Mouse (Mus musculus) forebrain, embryonic 16.5 days (tissue): Measurements from ENCODE around the gene Jam2. TPM values are rescaled to one million over a fixed set of nuclear protein-coding genes. Genes with fewer than 3 reads are reported as not detected.
A peak's percentile ranks its signal among the peaks of the same experiment; 100 is the strongest.

Source experiments
- ATAC-seq: fragments of 200-750 bp; cut with Nextera tagmentation; 2 replicates; pipeline ENCODE4 v1.8.0; 2017; ENCODE audit warnings: mild to moderate bottlenecking, moderate library complexity
- H3K27ac ChIP-seq: fragments of 300-500 bp; sonication (generic); 2 replicates; pipeline ENCODE4 v1.5.1; 2014; ENCODE audit warnings: low read length, control low read depth
- H3K27me3 ChIP-seq: fragments of 300-500 bp; sonication (generic); replicated peaks from 2 replicates; pipeline ENCODE4 v1.6.1; 2014; ENCODE audit warnings: low read length; ENCODE audit not compliant: control insufficient read depth, insufficient read depth
- H3K36me3 ChIP-seq: fragments of 300-500 bp; sonication (generic); 2 replicates; pipeline ENCODE4 v1.6.1; 2014; ENCODE audit not compliant: control insufficient read depth, insufficient read depth
- H3K4me1 ChIP-seq: fragments of 300-500 bp; sonication (generic); replicated peaks from 2 replicates; pipeline ENCODE4 v1.6.1; 2014; ENCODE audit warnings: low read length; ENCODE audit not compliant: control insufficient read depth, insufficient read depth
- H3K4me2 ChIP-seq: fragments of 300-500 bp; sonication (generic); 2 replicates; pipeline ENCODE4 v1.6.1; 2014; ENCODE audit warnings: mild to moderate bottlenecking, low read length, control low read depth
- H3K4me3 ChIP-seq: fragments of 300-500 bp; sonication (generic); replicated peaks from 2 replicates; pipeline ENCODE4 v1.5.1; 2014; ENCODE audit warnings: mild to moderate bottlenecking, low read length, control low read depth
- H3K9ac ChIP-seq: fragments of 300-500 bp; sonication (generic); replicated peaks from 2 replicates; pipeline ENCODE4 v1.6.1; 2014; ENCODE audit warnings: low read depth, low read length, control low read depth
- H3K9me3 ChIP-seq: fragments of 300-500 bp; sonication (generic); 2 replicates; pipeline ENCODE4 v1.6.1; 2016; ENCODE audit warnings: low read length; ENCODE audit not compliant: control insufficient read depth
- WGBS: fragments of 180-500 bp; shearing (Covaris S2); extraction: QIAGEN DNeasy Blood & Tissue Kit; methylation state at CpG from one replicate; pipeline ENCODE4 v1.1.7; 2014; 5-methylcytosine and 5-hydroxymethylcytosine counted together
- polyA plus RNA-seq: library from polyadenylated mRNA; unstranded; fragments of >200 nt; fragmentation: Nextera tagmentation; extraction: Ambion mirVana; gene quantifications from 2 replicates; pipeline ENCODE4 v1.2.1, GENCODE M21; 2015

The Jam2 gene
- polyA plus RNA-seq, 1 experiment from 2014 or later, result 15.8 TPM

GRCm38 (mm10) chr16:84831696-84832095 lies 57.8 kb downstream of the Jam2 start:
- ATAC-seq, result no peak
- H3K27me3 ChIP-seq, result no peaks in the 10 kb centered on the region

GRCm38 (mm10) chr16:84832736-84833135 lies 58.8 kb downstream of the Jam2 start:
- 73% methylated on average over 5 of the region's 5 CpGs for WGBS
- Histone ChIP-seq H3K27ac (no peak overlapping the region), H3K9ac (no peak overlapping the region), H3K36me3 (peaks cover 23% of the 10 kb centered on the region), H3K27me3 (no peaks in the 10 kb centered on the region), H3K4me3 (no peak overlapping the region), H3K4me1 (peaks cover 28% of the 10 kb centered on the region), H3K9me3 (no peaks in the 10 kb centered on the region), H3K4me2 (no peak overlapping the region)
- no peak for ATAC-seq

More at GRCm38 (mm10) chr16:84831696-84832095, 57.8 kb downstream of the Jam2 start:
- no peak overlapping the region for H3K4me3 ChIP-seq
- H3K4me2 ChIP-seq, result no peak overlapping the region
- 83% methylated on average over 5 of the region's 5 CpGs for WGBS
- H3K9me3 ChIP-seq, result no peaks in the 10 kb centered on the region
- H3K27ac ChIP-seq, result no peak overlapping the region
- no peak overlapping the region for H3K9ac ChIP-seq
- H3K36me3 ChIP-seq, result peaks cover 27% of the 10 kb centered on the region
- peaks cover 26% of the 10 kb centered on the region for H3K4me1 ChIP-seq

GRCm38 (mm10) chr16:84834344-84834743 lies 60.4 kb downstream of the Jam2 start:
- Histone ChIP-seq H3K9me3 (no peaks in the 10 kb centered on the region), H3K4me1 (peaks cover 28% of the 10 kb centered on the region), H3K9ac (peak overlapping the region; percentile 84), H3K27me3 (no peaks in the 10 kb centered on the region), H3K36me3 (peaks cover 15% of the 10 kb centered on the region), H3K4me2 (peak overlapping the region; percentile 89), H3K27ac (peak overlapping the region; percentile 90), H3K4me3 (peak overlapping the region; percentile 65)
- ATAC-seq, result no peak
- under 1% methylated on average over 22 of the region's 22 CpGs for WGBS

GRCm38 (mm10) chr16:84834745-84835440 lies 61.0 kb downstream of the Jam2 start, which contains the start of gene Gabpa:
Gabpa (plus strand) TSS chr16:84834925.
- Histone ChIP-seq H3K9ac (peak within 1 kb of the TSS; percentile 84), H3K27ac (peak within 1 kb of the TSS; percentile 90), H3K36me3 (peaks cover 11% of the 10 kb centered on the region), H3K9me3 (no peaks in the 10 kb centered on the region), H3K27me3 (no peaks in the 10 kb centered on the region), H3K4me3 (peak within 1 kb of the TSS; percentile 65), H3K4me2 (peak within 1 kb of the TSS; percentile 89), H3K4me1 (peaks cover 28% of the 10 kb centered on the region)
- peak; percentile 96 for ATAC-seq
- WGBS, result under 1% methylated on average over 52 of the region's 52 CpGs

GRCm38 (mm10) chr16:84835441-84835822 lies 61.5 kb downstream of the Jam2 start, which contains the start of gene Atp5j:
Atp5j (minus strand) TSS chr16:84835625.
- Histone ChIP-seq H3K4me3 (peak within 1 kb of the TSS; percentile 65), H3K4me1 (peaks cover 28% of the 10 kb centered on the region), H3K9ac (peak within 1 kb of the TSS; percentile 84), H3K27ac (peak within 1 kb of the TSS; percentile 90), H3K27me3 (no peaks in the 10 kb centered on the region), H3K9me3 (no peaks in the 10 kb centered on the region), H3K4me2 (peak within 1 kb of the TSS; percentile 89), H3K36me3 (peaks cover 9% of the 10 kb centered on the region)
- under 1% methylated on average over 45 of the region's 57 CpGs for WGBS
- peak; percentile 74 for ATAC-seq

GRCm38 (mm10) chr16:84835823-84836743 lies 62.2 kb downstream of the Jam2 start:
- Histone ChIP-seq H3K4me3 (peak overlapping the region; percentile 65), H3K9me3 (no peaks in the 10 kb centered on the region), H3K36me3 (peaks cover 5% of the 10 kb centered on the region; the same call in 1 of the 2 replicates), H3K4me1 (peaks cover 28% of the 10 kb centered on the region), H3K9ac (peak overlapping the region; percentile 84), H3K4me2 (peak overlapping the region; percentile 76), H3K27ac (peak overlapping the region; percentile 90), H3K27me3 (no peaks in the 10 kb centered on the region)
- WGBS, result 7% methylated on average over 28 of the region's 29 CpGs
- ATAC-seq, result peak; percentile 4

GRCm38 (mm10) chr16:84838576-84838975 lies 64.7 kb downstream of the Jam2 start:
- Histone ChIP-seq H3K9ac (no peak overlapping the region), H3K36me3 (peaks cover 9% of the 10 kb centered on the region; the same call in 1 of the 2 replicates), H3K4me2 (no peak overlapping the region), H3K9me3 (no peaks in the 10 kb centered on the region), H3K4me1 (peaks cover 18% of the 10 kb centered on the region), H3K27ac (no peak overlapping the region), H3K27me3 (no peaks in the 10 kb centered on the region), H3K4me3 (no peak overlapping the region)
- no peak for ATAC-seq
- WGBS, result 74% methylated on average over 2 of the region's 2 CpGs

GRCm38 (mm10) chr16:84853492-84853891 lies 79.6 kb downstream of the Jam2 start:
- no peak overlapping the region for H3K9ac ChIP-seq
- H3K4me3 ChIP-seq, result no peak overlapping the region
- H3K27ac ChIP-seq, result no peak overlapping the region
- no peaks in the 10 kb centered on the region for H3K9me3 ChIP-seq
- H3K4me1 ChIP-seq, result no peaks in the 10 kb centered on the region
- H3K27me3 ChIP-seq, result no peaks in the 10 kb centered on the region
- peaks cover 29% of the 10 kb centered on the region for H3K36me3 ChIP-seq
- WGBS, result 95% methylated on average over 6 of the region's 6 CpGs
- ATAC-seq, result no peak
- H3K4me2 ChIP-seq, result no peak overlapping the region

- no peak overlapping the region for H3K27ac ChIP-seq
- no peak overlapping the region for H3K4me2 ChIP-seq
- H3K36me3 ChIP-seq, result peaks cover 6% of the 10 kb centered on the region
- H3K4me1 ChIP-seq, result no peaks in the 10 kb centered on the region
- H3K4me3 ChIP-seq, result no peak overlapping the region
- H3K9me3 ChIP-seq, result no peaks in the 10 kb centered on the region
- no peak overlapping the region for H3K9ac ChIP-seq
- no peak for ATAC-seq
- no peaks in the 10 kb centered on the region for H3K27me3 ChIP-seq
- 89% methylated on average over 8 of the region's 8 CpGs for whole genome bisulfite sequencing
Observed at GRCm38 (mm10) chr16:84864656-84865055, 90.7 kb downstream of the Jam2 start.
